Mouse (Mus musculus) skeletal muscle tissue, adult 2 months (tissue): ENCODE data around the gene Gm13694.
"Not testable (repeated sequence)": the region's sequence is repeated elsewhere in the genome, so short reads cannot be mapped to it uniquely, and the experiment has no call there.

Experiments used
- DNase-seq: peaks from one replicate; pipeline ENCODE4 v3.0.0-alpha.2; 2012; ENCODE audit warnings: low read depth, low spot score

Gm13694 gene

GRCm38 (mm10) chr2:83978633-83979032 lies at the start of gene Gm13694:
Gene Gm13694, plus strand, starts transcription at chr2:83978933.
- DNase-seq: not testable (repeated sequence)

GRCm38 (mm10) chr2:83929478-83930088 lies 49.1 kb upstream of the Gm13694 start:
- peak; percentile 3 for DNase-seq

GRCm38 (mm10) chr2:83940931-83941361 lies 37.8 kb upstream of the Gm13694 start, which contains the start of gene Zswim2:
Gene Zswim2, minus strand, starts transcription at chr2:83941228.
- peak; percentile 2 for DNase-seq

GRCm38 (mm10) chr2:83941378-83941777 lies 37.4 kb upstream of the Gm13694 start:
- no peak for DNase-seq

GRCm38 (mm10) chr2:83941792-83942191 lies 36.9 kb upstream of the Gm13694 start:
- no peak for DNase-seq

- DNase-seq: not testable (repeated sequence)
Measured at GRCm38 (mm10) chr2:83955393-83955792, 23.3 kb upstream of the Gm13694 start, which contains the start of gene Gm13698. Gene Gm13698, plus strand, starts transcription at chr2:83955693.

GRCm38 (mm10) chr2:83961203-83961602 lies 17.5 kb upstream of the Gm13694 start, which contains the start of gene Gm13693:
Gene Gm13693, plus strand, starts transcription at chr2:83961503.
- DNase-seq: not testable (repeated sequence)

GRCm38 (mm10) chr2:83967013-83967412 lies 11.7 kb upstream of the Gm13694 start, which contains the start of gene Gm13695:
Gene Gm13695, plus strand, starts transcription at chr2:83967313.
- not testable (repeated sequence) for DNase-seq

- DNase-seq: not testable (repeated sequence)
Measured at GRCm38 (mm10) chr2:83972823-83973222, 5.9 kb upstream of the Gm13694 start, which contains the start of gene Gm13696. Gene Gm13696, plus strand, starts transcription at chr2:83973123.

GRCm38 (mm10) chr2:83984443-83984842 lies 5.7 kb downstream of the Gm13694 start, which contains the start of gene Gm13697:
Gene Gm13697, plus strand, starts transcription at chr2:83984743.
- not testable (repeated sequence) for DNase-seq

GRCm38 (mm10) chr2:83990253-83990652 lies 11.5 kb downstream of the Gm13694 start, which contains the start of gene Gm13691:
Gene Gm13691, plus strand, starts transcription at chr2:83990553.
- not testable (repeated sequence) for DNase-seq

- DNase-seq: not testable (repeated sequence)
Measured at GRCm38 (mm10) chr2:83993639-83994255, 15.0 kb downstream of the Gm13694 start.

GRCm38 (mm10) chr2:83994526-83994925 lies 15.8 kb downstream of the Gm13694 start:
- DNase-seq: not testable (repeated sequence)

GRCm38 (mm10) chr2:84008913-84009312 lies 30.2 kb downstream of the Gm13694 start:
- peak; percentile 10 for DNase-seq

GRCm38 (mm10) chr2:84009818-84010217 lies 31.1 kb downstream of the Gm13694 start:
- DNase-seq: no peak

- DNase-seq: no peak
Measured at GRCm38 (mm10) chr2:84014572-84014971, 35.8 kb downstream of the Gm13694 start.

GRCm38 (mm10) chr2:84016291-84016690 lies 37.6 kb downstream of the Gm13694 start:
- not testable (repeated sequence) for DNase-seq

GRCm38 (mm10) chr2:84018330-84018729 lies 39.6 kb downstream of the Gm13694 start:
- peak; percentile 7 for DNase-seq

GRCm38 (mm10) chr2:84019519-84020305 lies 41.0 kb downstream of the Gm13694 start:
- no peak for DNase-seq

GRCm38 (mm10) chr2:84021930-84022329 lies 43.2 kb downstream of the Gm13694 start:
- no peak for DNase-seq

GRCm38 (mm10) chr2:84022905-84023304 lies 44.2 kb downstream of the Gm13694 start:
- peak; percentile 85 for DNase-seq

GRCm38 (mm10) chr2:84023319-84023718 lies 44.6 kb downstream of the Gm13694 start:
- DNase-seq: no peak
